Mouse (Mus musculus) E14TG2a.4 (cell line): ENCODE measurements at regions not wholly inside any gene's neighbourhood (a gene's known extent, or its start where the extent isn't known, plus 50 kb on each side); places are given as distances from the start of the nearest gene placed in this dataset.
A peak's percentile ranks its signal among the peaks of the same experiment; 100 is the strongest.
"Not testable (repeated sequence)": the region's sequence is repeated elsewhere in the genome, so short reads cannot be mapped to it uniquely, and the experiment has no call there.

Experiments
- CTCF ChIP-seq: conservative IDR thresholded peaks from 2 replicates; pipeline ENCODE4 v1.5.1; 2014; ENCODE audit warnings: low read length
- NANOG ChIP-seq: IDR thresholded peaks from 2 replicates; pipeline ENCODE4 v1.6.1; 2014; ENCODE audit warnings: borderline replicate concordance, low read length, mixed read lengths
- POU5F1 ChIP-seq: IDR thresholded peaks from 2 replicates; pipeline ENCODE4 v1.6.1; 2014; ENCODE audit warnings: low read length, borderline replicate concordance

GRCm38 (mm10) chrX:50616920-50617319 is 188.6 kb upstream of the Olfr1324 start:
- TF ChIP-seq CTCF, result 0 out of 2 replicates have a peak, but pooled peaks have one; percentile 8
- TF ChIP-seq NANOG, POU5F1: not testable (repeated sequence)
